Mouse (Mus musculus): Measurements from ENCODE around the gene Cdyl. TPM values are rescaled to one million over a fixed set of nuclear protein-coding genes. Genes with fewer than 3 reads are reported as not detected.

Gene Cdyl
- polyA plus RNA-seq, 1 experiment from 2014 or later, result 11.8 TPM

Other genes with a start within 250 kb of the Cdyl start
- gene Rpp40, start 246.5 kb downstream of the Cdyl start, polyA plus RNA-seq (2014; fragmentation: Nextera tagmentation; extraction: Ambion mirVana), result 18.0 and 18.3 TPM in 2 replicates

Measured in midbrain, embryonic 11.5 days (tissue).